Mouse (Mus musculus) 416B (cell line): ENCODE data around the gene Ccdc138.
"Not testable (repeated sequence)": the region's sequence is repeated elsewhere in the genome, so short reads cannot be mapped to it uniquely, and the experiment has no call there.

Source experiments
- DNase-seq: peaks from one replicate; pipeline ENCODE4 v3.0.0; 2011; ENCODE audit warnings: low read depth

Ccdc138 gene

GRCm38 (mm10) chr10:58497320-58498284 is at the start of gene Ccdc138:
Gene Ccdc138 (plus strand): TSS chr10:58497948.
- peak; percentile 94 for DNase-seq

GRCm38 (mm10) chr10:58451575-58451974 is 46.2 kb upstream of the Ccdc138 start:
- peak; percentile 19 for DNase-seq

- peak; percentile 70 for DNase-seq
Measured at GRCm38 (mm10) chr10:58452185-58452584, 45.6 kb upstream of the Ccdc138 start.

GRCm38 (mm10) chr10:58459896-58460295 is 37.9 kb upstream of the Ccdc138 start:
- no peak for DNase-seq

GRCm38 (mm10) chr10:58477086-58477755 is 20.5 kb upstream of the Ccdc138 start:
- DNase-seq = no peak

GRCm38 (mm10) chr10:58478071-58478578 is 19.6 kb upstream of the Ccdc138 start:
- no peak for DNase-seq

- no peak for DNase-seq
Measured at GRCm38 (mm10) chr10:58479954-58480490, 17.7 kb upstream of the Ccdc138 start.

- DNase-seq = no peak
Measured at GRCm38 (mm10) chr10:58491031-58491430, 6.7 kb upstream of the Ccdc138 start.

GRCm38 (mm10) chr10:58495637-58496036 is 2.1 kb upstream of the Ccdc138 start:
- DNase-seq = peak; percentile 26

GRCm38 (mm10) chr10:58496732-58497131 is 1.0 kb upstream of the Ccdc138 start:
- peak; percentile 41 for DNase-seq

- DNase-seq = peak; percentile 16
Measured at GRCm38 (mm10) chr10:58498516-58498915, 768 bp downstream of the Ccdc138 start.

GRCm38 (mm10) chr10:58529358-58529757 is 31.6 kb downstream of the Ccdc138 start:
- no peak for DNase-seq

- DNase-seq = no peak
Measured at GRCm38 (mm10) chr10:58530896-58531790, 33.4 kb downstream of the Ccdc138 start.

GRCm38 (mm10) chr10:58532177-58532576 is 34.4 kb downstream of the Ccdc138 start:
- DNase-seq = no peak

GRCm38 (mm10) chr10:58536276-58536675 is 38.5 kb downstream of the Ccdc138 start:
- DNase-seq = not testable (repeated sequence)

- DNase-seq = no peak
Measured at GRCm38 (mm10) chr10:58540613-58541012, 42.9 kb downstream of the Ccdc138 start.

GRCm38 (mm10) chr10:58548739-58549138 is 51.0 kb downstream of the Ccdc138 start:
- peak; percentile 43 for DNase-seq

- no peak for DNase-seq
Measured at GRCm38 (mm10) chr10:58554693-58555387, 57.1 kb downstream of the Ccdc138 start.

GRCm38 (mm10) chr10:58559098-58559497 is 61.4 kb downstream of the Ccdc138 start:
- peak; percentile 72 for DNase-seq

GRCm38 (mm10) chr10:58559901-58560300 is 62.2 kb downstream of the Ccdc138 start:
- DNase-seq = peak; percentile 82

GRCm38 (mm10) chr10:58560521-58560920 is 62.8 kb downstream of the Ccdc138 start:
- DNase-seq = no peak
